Mouse (Mus musculus): ENCODE measurements around the gene Usp5. TPM values are rescaled to one million over a fixed set of nuclear protein-coding genes. Genes with fewer than 3 reads are reported as not detected.
"Not testable (repeated sequence)": the region's sequence is repeated elsewhere in the genome, so short reads cannot be mapped to it uniquely, and the experiment has no call there.

Gene Usp5
- polyA plus RNA-seq, 1 experiment, result 147 TPM

DNA sequence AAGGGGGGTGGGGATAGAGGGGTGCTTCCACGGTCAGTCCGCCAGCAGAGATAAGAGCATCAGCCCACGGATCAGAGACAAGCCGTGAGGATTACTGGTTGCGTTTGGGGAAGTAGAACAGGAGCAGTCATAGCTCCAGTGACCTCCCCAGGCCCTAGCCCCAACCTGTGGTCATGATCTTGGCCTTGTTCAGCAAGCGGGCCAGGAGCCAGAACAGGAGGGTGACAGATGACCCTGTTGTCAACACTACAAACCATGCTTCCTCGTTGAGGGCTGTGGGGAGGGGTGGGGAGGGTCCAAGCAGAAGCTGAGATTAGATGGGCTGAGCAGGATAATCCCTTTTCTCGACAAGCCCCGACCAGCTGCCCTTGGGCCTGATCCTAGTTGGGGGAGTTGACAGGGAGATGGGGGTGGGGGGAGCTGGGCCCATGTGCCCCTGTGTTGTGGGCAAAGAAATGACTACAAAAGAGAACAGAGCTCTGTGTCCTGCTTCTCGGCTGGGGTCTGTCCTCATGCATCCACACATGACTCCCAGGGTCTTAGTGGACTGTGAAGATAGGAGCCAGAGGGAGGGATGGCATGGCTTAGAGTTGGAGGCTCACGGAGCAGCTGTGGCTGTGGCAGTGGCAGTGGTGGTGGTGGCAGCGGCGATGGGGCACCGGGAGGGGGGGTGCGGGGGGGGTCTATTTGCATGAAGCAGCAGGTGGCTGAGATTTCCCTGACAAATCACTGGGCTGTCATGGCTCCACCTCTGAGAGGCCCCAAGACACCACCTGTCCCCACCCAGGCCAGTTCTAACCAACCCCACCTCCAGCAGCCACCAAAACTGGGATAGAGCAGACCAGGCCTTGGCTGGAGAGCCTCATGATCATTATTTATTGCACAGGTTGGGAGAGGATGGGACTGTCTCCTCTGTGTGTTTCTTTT is 11.2 kb upstream of the Usp5 start, which contains the start of gene Gnb3:
Gnb3 (minus strand) TSS at position 35 of the 927 bp plus-strand sequence.
- no peak for DNase-seq (ENCODE audit: extremely low spot score in 1 of 2, low spot score in 1 of 2)

DNA sequence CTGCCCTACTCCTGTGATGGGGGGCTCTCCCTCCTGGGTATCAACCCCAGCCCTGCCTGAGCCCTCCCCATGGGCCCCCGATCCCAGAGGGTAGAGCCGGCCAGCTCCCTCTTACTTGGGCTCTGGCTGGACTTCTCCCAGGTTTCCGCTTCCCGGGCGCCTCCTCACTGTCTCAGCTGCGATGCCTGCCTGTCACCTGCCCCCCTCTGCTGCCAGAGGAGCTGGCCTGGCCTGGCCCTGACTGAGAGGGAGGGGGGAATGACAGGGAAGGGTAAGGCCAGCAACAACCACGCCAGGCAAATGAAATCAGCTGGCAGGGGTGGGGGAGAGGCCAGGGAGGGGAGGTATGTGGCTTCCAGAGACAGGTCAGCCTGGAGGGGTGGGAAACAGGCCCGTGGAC is 10.5 kb upstream of the Usp5 start:
- DNase-seq (ENCODE audit: extremely low spot score in 1 of 2, low spot score in 1 of 2), result no peak

DNA sequence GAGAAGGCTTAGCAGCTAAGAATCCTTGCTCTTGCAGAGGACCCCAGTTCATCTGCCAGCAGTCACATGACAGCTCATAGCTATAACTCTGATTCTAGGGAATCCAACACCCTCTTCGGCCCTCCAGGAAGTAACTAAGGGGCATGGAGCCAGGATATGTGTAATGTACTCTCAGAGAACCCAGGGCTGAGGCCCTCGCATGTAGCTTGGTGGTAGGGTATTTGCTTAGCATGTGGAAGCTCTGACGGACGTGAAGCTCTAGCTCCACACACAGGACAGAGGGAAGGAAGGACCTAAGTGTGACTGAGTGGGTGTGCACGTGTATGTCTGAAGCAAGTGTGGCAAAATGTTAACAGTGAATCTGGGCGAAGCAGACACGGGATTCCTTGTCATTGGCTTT is 7.1 kb upstream of the Usp5 start:
- no peak for DNase-seq (ENCODE audit: extremely low spot score in 1 of 2, low spot score in 1 of 2)

DNA sequence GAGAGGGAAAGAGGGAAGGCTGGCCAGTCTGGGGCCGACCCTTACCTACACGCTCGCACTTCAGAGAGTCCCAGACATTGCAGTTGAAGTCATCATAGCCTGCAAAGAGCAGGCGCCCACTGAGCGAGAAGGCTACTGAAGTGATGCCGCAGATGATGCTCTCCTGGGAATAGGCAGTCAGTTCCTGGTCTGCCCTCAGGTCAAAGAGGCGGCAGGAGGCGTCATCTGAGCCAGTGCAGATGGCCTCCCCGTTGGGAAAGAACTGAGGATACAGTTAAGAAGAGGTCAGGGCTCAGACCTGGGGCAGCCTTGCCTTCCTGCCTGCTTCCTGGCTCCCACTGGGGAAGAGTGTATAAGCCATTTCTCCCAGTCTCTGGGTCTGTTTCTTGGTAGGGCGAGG is 6.2 kb upstream of the Usp5 start:
- no peak for DNase-seq (ENCODE audit: extremely low spot score in 1 of 2, low spot score in 1 of 2)

DNA sequence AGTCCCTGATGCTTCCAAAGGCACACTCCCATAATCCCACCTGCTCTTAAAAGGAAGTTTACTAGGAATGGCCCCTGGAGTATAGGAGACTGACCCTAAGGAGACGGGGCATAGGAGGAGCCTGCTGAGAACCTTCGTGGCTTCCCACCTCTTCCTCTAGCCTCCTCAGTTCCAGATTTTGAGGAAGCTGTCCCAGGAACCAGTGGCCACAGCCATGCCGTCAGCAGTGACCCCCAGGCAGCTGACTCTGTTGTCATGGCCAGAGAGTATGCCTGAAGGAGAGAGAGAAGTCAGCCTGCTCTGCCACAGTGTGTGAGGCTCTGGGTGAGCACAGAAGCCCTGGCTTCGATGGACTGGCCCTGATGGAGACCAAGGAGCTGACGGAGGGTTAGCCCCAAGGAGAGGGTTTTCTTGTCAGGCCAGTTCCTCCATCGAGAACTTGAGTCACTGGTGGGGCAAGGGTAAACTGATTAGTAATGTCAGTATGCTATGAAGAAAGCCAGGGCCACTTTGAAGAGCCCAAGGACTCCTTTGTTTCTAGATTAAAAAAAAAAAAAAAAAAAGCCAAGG is 5.3 kb upstream of the Usp5 start:
- DNase-seq (ENCODE audit: extremely low spot score in 1 of 2, low spot score in 1 of 2), result no peak

DNA sequence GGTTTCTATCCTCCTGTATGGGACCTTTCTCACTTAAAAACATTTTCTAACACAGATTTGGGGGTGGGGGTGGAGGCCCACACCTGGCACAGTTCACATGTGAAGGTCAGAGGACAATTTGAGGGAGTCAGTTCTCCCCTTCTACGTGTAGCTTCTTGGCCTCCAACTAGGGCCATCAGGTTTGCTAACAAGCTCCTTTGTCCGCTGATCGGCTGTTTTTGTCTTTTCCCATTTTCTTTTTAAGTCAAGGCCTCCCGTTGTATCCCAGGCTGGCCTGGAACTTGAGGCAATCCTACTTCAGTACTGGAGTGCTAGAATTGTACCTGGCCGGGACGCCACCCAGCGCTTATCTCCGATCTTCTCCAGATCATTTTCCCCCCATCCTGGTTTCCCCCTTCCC is 2.4 kb upstream of the Usp5 start:
- DNase-seq (ENCODE audit: extremely low spot score in 1 of 2, low spot score in 1 of 2), result no peak

DNA sequence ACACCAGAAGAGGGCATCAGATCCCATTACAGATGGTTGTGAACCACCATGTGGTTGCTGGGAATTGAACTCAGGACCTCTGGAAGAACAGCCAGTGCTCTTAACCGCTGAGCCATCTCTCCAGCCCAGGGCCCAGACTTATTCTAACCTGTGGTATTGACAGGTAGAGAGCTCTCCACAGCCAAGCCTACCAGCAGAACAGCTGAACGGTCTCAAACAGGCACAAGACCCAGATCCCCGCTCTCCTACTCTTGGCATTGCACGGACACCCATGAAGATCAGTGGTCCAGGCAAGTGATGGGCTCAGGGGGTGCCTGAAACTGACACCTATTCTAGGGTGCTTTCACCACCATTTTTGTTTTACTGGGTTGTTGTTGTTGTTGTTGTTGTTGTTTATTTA is 1.9 kb upstream of the Usp5 start:
- DNase-seq (ENCODE audit: extremely low spot score in 1 of 2, low spot score in 1 of 2), result not testable (repeated sequence)

DNA sequence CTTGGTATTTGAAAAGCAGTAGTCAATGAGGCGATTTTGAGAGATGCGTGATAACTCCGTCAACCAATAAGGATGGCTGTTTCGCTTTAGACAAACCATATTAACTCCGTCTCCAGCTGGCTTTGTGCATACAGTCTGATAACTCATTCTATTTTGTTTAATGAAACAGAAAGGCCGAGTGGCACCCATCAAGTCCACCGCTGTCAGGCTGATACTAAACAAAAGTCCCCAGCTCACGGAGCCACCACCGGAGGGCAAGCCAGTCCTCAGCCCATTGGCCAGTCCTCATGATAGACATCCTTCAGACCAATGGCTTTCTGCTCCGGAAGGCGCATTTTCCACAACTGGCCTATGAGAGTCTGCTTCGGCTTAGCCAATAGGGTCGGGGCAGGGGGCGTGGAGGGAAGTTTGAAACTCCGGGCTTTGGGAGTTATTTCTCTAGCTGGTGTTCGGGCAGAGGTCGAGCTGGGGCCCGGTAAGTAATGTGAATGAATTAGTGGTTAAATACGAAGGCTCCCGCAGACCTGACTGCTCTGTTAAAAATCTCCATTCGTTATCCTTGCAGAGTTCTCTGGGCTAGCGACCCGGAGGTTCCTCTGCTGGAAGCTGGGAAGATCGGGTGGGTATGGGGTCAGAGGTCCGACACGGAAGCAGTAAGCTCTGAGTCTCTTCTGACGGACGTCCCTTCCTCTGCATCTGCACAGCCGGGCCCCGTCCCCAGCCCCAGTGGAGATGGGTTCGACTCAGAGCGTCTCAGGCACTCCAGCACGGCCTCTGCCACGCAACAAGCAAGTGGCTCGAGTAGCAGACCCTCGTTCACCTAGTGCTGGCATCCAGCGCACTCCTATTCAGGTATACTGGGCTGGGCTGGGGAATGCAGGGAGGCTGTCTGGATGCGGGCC is 766 bp upstream of the Usp5 start:
- peak; percentile 95 to 96 for DNase-seq (ENCODE audit: extremely low spot score in 1 of 2, low spot score in 1 of 2)

DNA sequence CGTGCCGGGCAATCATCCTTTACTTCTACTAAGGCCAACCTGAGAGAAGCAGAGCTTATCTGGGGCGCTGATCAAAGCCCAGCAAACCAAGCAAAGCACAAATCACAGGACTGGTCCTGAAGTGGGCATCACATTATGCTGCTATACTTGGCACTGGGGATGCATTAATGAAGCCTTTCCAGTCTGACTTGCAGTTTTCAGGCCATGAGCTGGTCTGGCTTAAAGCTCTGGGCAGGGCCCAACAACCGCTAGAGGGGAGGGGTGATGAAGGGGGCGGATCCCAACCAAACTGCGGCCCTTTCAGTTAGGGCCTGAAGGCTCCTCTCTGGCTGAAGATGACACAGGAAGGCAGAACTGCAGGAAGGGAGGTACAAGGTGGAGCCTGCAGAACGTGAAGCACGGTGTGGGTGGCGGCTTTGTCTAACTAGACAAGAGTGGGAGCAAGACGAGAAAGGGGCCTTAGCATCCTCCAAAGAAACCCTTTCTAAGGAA is 1.1 kb downstream of the Usp5 start:
- DNase-seq (ENCODE audit: extremely low spot score in 1 of 2, low spot score in 1 of 2), result peak in 1 of 2 experiments; percentile 50

DNA sequence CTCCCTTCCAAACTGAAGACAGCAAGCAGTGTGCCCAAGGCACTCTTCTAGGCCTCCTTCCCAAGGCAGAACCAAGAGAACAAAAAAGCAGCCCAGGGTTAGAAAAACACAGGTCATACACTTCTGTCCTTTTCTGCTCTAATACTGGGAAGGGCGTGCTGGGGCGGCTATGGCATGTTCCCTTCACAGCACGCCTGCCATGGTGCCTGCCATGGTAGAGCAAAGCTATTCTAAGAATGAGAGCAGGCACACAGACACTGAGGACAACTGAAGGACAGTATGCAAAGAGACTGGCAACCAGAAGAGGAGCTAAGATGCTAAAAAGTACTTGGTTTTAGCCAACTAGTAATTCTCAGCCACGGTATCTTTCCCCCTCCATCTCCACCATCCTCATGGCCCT is 7.2 kb downstream of the Usp5 start:
- DNase-seq (ENCODE audit: extremely low spot score in 1 of 2, low spot score in 1 of 2), result no peak

DNA sequence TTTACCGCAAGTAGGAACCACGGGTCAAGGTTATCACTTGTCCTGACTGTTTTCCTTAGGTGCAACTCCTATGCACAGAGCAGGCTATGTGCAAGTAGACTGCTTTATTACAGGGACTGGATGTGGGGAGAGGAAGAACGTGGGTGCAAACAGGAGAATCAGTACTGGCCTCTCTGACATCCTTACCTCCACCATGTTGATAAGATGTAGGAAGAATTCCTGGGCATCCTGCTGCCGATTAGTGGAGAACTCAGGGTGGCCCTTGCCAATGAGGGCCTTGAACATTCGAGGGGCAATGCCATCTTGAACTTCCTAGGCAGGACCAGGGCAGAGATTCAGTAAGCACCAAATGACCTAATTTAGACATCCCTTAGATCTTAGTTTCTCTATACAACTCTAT is 8.4 kb downstream of the Usp5 start:
- no peak for DNase-seq (ENCODE audit: extremely low spot score in 1 of 2, low spot score in 1 of 2)

DNA sequence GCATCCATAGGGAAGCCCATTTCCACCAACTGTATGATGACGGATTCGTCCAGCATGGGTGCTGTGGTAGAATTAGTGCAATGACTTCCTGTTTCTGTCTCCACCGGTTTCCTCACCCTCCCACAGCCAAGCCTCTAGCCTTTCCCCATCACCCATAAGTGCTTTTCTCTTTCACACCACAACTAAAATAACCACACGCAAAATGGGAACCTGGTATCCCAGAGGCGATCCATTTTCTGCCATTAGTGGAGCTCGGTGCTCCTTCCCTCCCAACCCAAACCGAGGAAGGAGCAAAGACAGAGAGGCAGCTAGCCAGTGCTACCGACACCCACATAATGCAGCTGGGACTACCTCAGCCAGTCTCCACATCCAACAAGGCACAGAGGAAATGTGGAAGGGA is 11.3 kb downstream of the Usp5 start:
- DNase-seq (ENCODE audit: extremely low spot score in 1 of 2, low spot score in 1 of 2), result no peak

DNA sequence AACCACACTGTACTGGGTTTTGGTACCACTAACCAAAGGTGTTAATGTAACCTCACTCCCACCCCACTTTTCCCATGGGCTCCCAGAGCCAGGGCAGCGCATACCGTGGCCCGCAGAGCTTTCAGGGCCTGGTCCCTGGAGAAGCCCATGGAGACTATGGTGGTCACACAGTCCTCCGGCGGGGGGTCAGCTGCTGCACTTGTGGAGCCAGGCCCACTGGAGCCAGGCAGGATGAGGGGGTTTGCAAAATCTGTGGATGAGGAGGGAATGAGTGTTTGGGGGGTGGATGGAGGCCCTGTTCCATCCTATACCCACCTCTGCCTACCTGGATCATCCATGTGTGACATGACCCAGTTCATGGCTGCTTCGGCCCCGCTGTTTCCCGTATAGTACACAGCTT is 11.7 kb downstream of the Usp5 start:
- DNase-seq (ENCODE audit: extremely low spot score in 1 of 2, low spot score in 1 of 2), result no peak

DNA sequence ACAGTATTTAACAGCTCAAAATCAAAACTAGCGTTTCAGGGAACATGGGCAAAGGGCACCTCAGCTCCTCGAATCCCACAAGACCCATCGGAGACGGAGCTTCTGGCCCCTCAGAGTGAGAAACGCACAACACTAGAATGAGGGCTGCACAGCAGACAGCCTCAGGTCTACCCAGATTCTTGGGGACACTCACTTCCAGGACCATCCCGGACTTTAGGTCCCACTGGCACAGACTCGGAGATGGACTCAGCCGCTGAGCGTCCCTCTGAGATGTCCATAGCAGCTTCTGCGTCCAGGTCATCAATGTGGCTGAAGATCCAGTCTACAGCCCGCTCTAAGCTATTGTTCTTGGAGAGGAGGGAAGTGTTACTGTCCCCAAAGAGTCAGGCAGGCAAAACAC is 12.2 kb downstream of the Usp5 start:
- no peak for DNase-seq (ENCODE audit: extremely low spot score in 1 of 2, low spot score in 1 of 2)

DNA sequence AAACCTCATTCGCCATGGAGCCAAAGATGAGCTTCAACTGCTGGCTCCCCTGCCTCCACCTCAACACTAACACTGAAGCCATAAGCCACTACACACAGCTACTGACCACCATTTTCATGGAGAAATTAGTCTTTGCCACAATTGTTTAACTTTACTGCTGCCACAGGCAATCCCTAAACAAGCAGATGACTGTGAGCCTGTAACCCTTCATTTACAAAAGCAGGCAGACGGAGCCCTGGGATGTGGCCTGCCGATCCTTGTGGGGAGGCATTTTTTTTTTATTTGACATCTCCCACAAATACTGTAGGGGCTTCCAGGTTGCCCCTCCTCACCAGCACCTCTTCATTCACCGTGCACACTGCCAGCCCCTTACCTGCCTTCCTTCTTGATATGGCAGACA is 12.7 kb downstream of the Usp5 start:
- no peak for DNase-seq (ENCODE audit: extremely low spot score in 1 of 2, low spot score in 1 of 2)

DNA sequence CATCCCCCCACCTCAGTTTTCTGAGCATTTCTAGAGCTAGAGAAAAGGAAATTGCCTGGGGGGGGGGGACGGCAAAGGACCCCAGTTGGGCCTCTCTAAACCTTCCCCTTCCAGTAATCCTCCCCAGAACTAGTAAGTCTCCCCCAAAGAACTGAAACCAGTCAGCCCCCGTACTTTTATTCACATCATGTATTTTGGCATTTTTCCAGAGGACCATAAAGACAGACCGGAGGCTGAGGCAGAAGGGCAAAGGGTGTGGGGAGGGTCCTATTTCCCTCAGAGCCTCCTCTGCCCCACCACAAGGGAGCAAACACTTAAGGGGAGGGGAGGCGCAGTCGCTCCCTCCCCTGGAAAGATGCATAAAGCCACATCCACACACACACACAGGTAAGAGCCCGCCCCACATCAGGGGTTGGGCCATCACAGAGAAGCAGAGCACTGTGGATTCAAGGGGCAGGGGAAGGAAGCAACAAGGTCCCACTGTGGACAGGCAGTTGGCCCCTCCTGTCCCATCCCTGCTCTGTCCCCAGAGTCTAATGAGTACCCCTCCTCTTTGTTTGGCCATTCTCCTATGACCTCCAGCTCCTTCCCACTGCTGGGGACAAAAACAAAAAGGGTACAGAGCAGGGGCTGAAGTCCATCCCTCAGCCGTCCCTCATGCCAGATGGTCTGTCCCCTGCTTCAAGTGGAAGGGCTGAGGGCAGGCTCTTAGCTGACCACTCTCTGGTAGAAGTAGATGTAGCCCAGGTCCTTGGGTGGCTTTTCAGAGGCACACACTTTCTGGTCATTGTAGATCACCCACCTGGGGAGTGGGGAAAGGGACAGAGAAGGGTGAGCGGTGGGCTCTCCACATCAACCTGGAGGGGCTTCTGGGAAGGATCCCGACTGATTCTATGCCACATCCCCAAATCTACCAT is 14.2 kb downstream of the Usp5 start:
- no peak for DNase-seq (ENCODE audit: extremely low spot score in 1 of 2, low spot score in 1 of 2)

DNA sequence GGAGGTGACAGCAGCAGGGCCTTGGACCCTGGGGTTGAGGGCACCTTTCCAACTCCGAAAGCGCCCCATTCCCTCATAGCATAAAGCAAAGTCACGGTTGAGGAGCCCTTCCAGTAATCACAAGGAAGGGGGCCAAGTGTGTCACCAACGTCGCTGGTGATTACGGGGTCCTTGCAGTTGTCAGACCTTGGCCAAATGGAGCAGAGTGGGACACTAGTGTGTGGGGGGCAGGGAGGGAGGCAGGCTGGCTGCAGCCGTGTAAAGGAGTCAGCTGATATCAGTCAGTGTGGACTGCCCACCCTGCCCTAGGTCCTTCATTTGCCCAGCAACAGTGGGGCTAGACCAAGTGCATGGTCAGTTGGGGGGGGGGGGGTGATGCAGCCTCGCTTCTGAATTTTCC is 14.8 kb downstream of the Usp5 start:
- no peak for DNase-seq (ENCODE audit: extremely low spot score in 1 of 2, low spot score in 1 of 2)

DNA sequence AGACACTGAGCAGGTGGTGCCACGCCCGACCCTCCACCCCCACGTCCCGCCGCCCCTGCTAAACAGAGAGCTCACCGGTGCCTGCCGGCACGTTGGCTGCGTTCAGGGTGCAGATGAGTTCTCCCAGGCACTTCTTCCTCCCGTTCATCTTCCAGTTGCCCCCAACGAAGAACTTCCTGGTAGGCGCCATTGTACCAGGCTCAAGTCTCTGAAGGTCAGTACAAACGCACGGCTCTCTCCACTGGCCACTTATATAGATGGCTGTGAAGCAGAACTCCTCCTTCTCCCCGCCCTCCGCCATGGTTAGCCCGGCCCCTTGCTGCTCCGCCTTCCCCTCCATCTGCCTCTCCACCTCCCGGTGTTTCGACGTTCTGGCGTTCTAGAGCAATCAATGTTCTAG is 15.4 kb downstream of the Usp5 start, which contains the start of gene Tpi1:
Tpi1 (minus strand) TSS at position 364 of the 400 bp plus-strand sequence.
- peak; percentile 83 to 93 for DNase-seq (ENCODE audit: extremely low spot score in 1 of 2, low spot score in 1 of 2)

DNA sequence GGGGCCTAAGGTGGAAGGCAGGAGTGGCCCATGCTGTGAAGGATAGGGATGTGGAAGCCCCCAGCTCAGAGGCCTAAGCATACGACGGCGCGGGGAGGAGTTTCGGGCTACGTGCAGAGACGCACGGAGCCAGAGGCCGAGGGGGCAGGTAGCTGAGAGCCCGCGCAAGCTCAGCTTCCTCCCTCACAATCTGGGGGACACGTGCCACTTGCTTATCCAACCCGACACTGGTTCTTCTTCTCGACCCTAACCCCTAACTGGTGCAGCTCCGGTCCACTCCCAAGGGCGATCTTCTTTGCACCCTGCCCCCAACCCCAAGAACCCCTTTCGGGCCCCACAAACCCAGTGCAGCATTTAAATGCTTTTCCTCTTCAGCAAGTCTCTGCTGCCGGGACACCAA is 15.8 kb downstream of the Usp5 start:
- DNase-seq (ENCODE audit: extremely low spot score in 1 of 2, low spot score in 1 of 2), result peak in 1 of 2 experiments; percentile 80

DNA sequence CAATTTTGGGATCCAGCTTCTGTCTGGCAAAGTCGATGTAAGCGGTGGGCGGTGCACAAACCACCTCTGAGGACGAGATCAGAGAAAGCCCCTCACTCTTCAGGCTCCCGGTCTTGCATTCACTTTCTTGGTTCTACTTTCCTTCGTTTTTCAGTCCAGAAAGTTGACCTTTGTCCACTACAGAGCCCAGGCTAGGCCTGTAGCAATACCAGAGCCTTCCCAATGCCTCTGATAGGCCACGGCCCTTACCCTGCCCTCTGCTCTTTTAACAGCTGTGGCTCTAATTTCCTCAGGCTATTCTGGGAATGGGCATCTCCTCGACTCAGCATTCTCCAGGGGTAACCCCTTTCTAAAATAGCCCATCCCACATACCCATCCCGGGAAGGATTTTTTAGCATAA is 16.4 kb downstream of the Usp5 start:
- no peak for DNase-seq (ENCODE audit: extremely low spot score in 1 of 2, low spot score in 1 of 2)

Data from frontal cortex, adult 2 months (tissue).